Mouse (Mus musculus): Measurements from ENCODE around the gene Zmynd10. TPM values are rescaled to one million over a fixed set of nuclear protein-coding genes. Genes with fewer than 3 reads are reported as not detected.

Zmynd10 gene
- polyA plus RNA-seq (2012; rRNA removed; ENCODE audit: low replicate concordance): 0.21 and 0.83 TPM in 2 replicates

GRCm38 (mm10) chr9:107547026-107547425 is at the start of gene Zmynd10:
Zmynd10 (plus strand) TSS chr9:107547298.

GRCm38 (mm10) chr9:107533791-107534407 is 13.2 kb upstream of the Zmynd10 start, which contains the start of gene Tmem115:
Tmem115 (plus strand) TSS chr9:107533945.

GRCm38 (mm10) chr9:107541474-107542351 is 5.4 kb upstream of the Zmynd10 start, which contains the start of the genes Cyb561d2 and Nprl2:
Cyb561d2 (minus strand) TSS chr9:107542193.
Nprl2 (plus strand) TSS chr9:107542226.

GRCm38 (mm10) chr9:107551117-107551889 is 4.2 kb downstream of the Zmynd10 start, which contains the start of gene Rassf1:
Rassf1 (plus strand) TSS chr9:107551555.

GRCm38 (mm10) chr9:107563029-107563581 is 16.0 kb downstream of the Zmynd10 start, which contains the start of gene Tusc2:
Tusc2 (plus strand) TSS chr9:107563255.

GRCm38 (mm10) chr9:107567702-107568319 is 20.7 kb downstream of the Zmynd10 start, which contains the start of gene Hyal2:
Hyal2 (plus strand) TSS chr9:107567945.

GRCm38 (mm10) chr9:107576357-107577107 is 29.4 kb downstream of the Zmynd10 start, which contains the start of gene Hyal1:
Hyal1 (plus strand) TSS chr9:107576927.

GRCm38 (mm10) chr9:107578587-107578986 is 31.5 kb downstream of the Zmynd10 start, which contains the start of gene Naa80:
Naa80 (plus strand) TSS chr9:107578887.

GRCm38 (mm10) chr9:107580501-107581317 is 33.6 kb downstream of the Zmynd10 start, which contains the start of gene Hyal3:
Hyal3 (plus strand) TSS chr9:107580818.

GRCm38 (mm10) chr9:107586974-107587832 is 40.1 kb downstream of the Zmynd10 start, which contains the start of gene Ifrd2:
Ifrd2 (plus strand) TSS chr9:107587642.

Other genes with a start within 250 kb of the Zmynd10 start
- gene Hemk1, start 208.9 kb upstream of the Zmynd10 start, polyA plus RNA-seq (2012; rRNA removed; ENCODE audit: low replicate concordance): 10.8 and 16.9 TPM in 2 replicates
- 0.11 and 0.16 TPM in 2 replicates for gene 6430571L13Rik, start 206.7 kb upstream of the Zmynd10 start, polyA plus RNA-seq (2012; rRNA removed; ENCODE audit: low replicate concordance)
- gene Cacna2d2, start 147.7 kb upstream of the Zmynd10 start, polyA plus RNA-seq (2012; rRNA removed; ENCODE audit: low replicate concordance): 1.6 and 3.4 TPM in 2 replicates
- gene Tmem115, start 13.4 kb upstream of the Zmynd10 start, polyA plus RNA-seq (2012; rRNA removed; ENCODE audit: low replicate concordance): 50.7 and 60.9 TPM in 2 replicates
- 41.2 and 51.5 TPM in 2 replicates for gene Cyb561d2, start 5.1 kb upstream of the Zmynd10 start, polyA plus RNA-seq (2012; rRNA removed; ENCODE audit: low replicate concordance)
- gene Nprl2, start 5.1 kb upstream of the Zmynd10 start, polyA plus RNA-seq (2012; rRNA removed; ENCODE audit: low replicate concordance): 15.2 and 20.7 TPM in 2 replicates
- 10.1 and 16.1 TPM in 2 replicates for gene Rassf1, start 4.3 kb downstream of the Zmynd10 start, polyA plus RNA-seq (2012; rRNA removed; ENCODE audit: low replicate concordance)
- gene Tusc2, start 16.0 kb downstream of the Zmynd10 start, polyA plus RNA-seq (2012; rRNA removed; ENCODE audit: low replicate concordance): 53.1 and 81.4 TPM in 2 replicates
- gene Hyal2, start 20.6 kb downstream of the Zmynd10 start, polyA plus RNA-seq (2012; rRNA removed; ENCODE audit: low replicate concordance): 125 and 220 TPM in 2 replicates
- 1.8 and 2.0 TPM in 2 replicates for gene Hyal1, start 29.6 kb downstream of the Zmynd10 start, polyA plus RNA-seq (2012; rRNA removed; ENCODE audit: low replicate concordance)
- gene Naa80, start 31.6 kb downstream of the Zmynd10 start, polyA plus RNA-seq (2012; rRNA removed; ENCODE audit: low replicate concordance): 56.4 and 67.1 TPM in 2 replicates
- 0.25 and 1.0 TPM in 2 replicates for gene Hyal3, start 33.5 kb downstream of the Zmynd10 start, polyA plus RNA-seq (2012; rRNA removed; ENCODE audit: low replicate concordance)
- 66.8 and 74.2 TPM in 2 replicates for gene Ifrd2, start 40.3 kb downstream of the Zmynd10 start, polyA plus RNA-seq (2012; rRNA removed; ENCODE audit: low replicate concordance)
- 61.0 and 63.0 TPM in 2 replicates for gene Sema3b, start 61.9 kb downstream of the Zmynd10 start, polyA plus RNA-seq (2012; rRNA removed; ENCODE audit: low replicate concordance)
- gene Gnai2, start 88.1 kb downstream of the Zmynd10 start, polyA plus RNA-seq (2012; rRNA removed; ENCODE audit: low replicate concordance): 278 and 384 TPM in 2 replicates
- gene Slc38a3, start 122.2 kb downstream of the Zmynd10 start, polyA plus RNA-seq (2012; rRNA removed; ENCODE audit: low replicate concordance): 0.53 and 18.3 TPM in 2 replicates
- 0.13 and 0.20 TPM in 2 replicates for gene Gnat1, start 132.4 kb downstream of the Zmynd10 start, polyA plus RNA-seq (2012; rRNA removed; ENCODE audit: low replicate concordance)
- 23.2 and 38.4 TPM in 2 replicates for gene Sema3f, start 163.2 kb downstream of the Zmynd10 start, polyA plus RNA-seq (2012; rRNA removed; ENCODE audit: low replicate concordance)
- 30.5 and 42.0 TPM in 2 replicates for gene Rbm5, start 223.7 kb downstream of the Zmynd10 start, polyA plus RNA-seq (2012; rRNA removed; ENCODE audit: low replicate concordance)

Data from duodenum, adult 2 months (tissue).